Mouse (Mus musculus) thymus, postnatal 25 days (tissue): ENCODE measurements around the gene Epas1.
A peak's percentile ranks its signal among the peaks of the same experiment; 100 is the strongest.

ENCODE experiments used
- DNase-seq: peaks from one replicate; pipeline ENCODE4 v3.0.0; 2022

The Epas1 gene

DNA sequence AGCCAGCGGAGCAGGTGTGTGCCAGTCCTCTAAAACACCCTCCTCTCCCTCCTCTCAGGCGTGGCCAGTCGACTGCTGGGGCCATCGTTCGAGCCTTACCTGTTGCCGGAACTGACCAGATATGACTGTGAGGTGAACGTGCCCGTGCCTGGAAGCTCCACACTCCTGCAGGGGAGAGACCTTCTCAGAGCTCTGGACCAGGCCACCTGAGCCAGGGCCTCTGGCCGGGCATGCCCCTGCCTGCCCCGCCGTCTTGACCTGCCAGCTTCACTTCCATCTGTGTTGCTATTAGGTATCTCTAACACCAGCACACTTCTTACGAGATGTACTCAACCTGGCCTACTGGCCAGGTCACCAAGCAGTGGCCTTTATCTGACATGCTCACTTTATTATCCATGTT, 77.4 kb downstream of the Epas1 start:
- no peak for DNase-seq

DNA sequence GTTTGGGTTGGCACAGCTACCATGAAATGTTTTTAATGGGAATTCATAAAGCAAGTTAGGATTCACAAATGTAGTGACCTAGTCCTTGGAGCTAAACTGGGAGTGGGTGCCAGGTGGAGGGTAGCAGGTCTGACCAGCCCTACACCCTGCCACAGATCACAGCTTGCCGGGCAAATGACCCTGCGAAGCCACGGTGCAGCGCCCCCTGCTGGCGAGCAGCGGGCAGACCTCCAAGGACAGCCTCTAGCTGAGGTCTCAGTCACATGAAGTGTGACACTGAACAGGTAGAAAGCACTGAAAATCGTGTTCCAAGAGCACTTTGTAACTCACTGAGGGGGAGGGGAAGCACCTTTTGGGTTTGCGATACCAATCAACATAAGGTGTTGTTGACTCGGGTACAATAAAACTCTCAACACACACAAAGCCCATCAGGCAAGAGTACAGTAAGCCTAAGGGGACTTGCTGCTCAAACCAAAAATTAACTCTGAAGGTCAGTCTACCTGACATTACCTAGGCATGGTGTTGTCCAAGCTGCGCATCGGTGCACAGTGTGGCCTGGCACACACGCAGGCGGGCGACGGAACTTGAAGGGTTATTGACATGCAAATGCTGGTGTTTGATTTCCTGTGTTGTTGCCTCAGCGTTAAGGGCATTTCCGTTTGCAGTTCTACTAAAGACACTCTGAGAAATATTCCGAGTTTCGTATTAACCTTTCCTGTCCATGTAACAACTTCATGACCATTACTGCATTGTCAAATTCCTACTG, 79.2 kb downstream of the Epas1 start:
- DNase-seq = peak; percentile 36

DNA sequence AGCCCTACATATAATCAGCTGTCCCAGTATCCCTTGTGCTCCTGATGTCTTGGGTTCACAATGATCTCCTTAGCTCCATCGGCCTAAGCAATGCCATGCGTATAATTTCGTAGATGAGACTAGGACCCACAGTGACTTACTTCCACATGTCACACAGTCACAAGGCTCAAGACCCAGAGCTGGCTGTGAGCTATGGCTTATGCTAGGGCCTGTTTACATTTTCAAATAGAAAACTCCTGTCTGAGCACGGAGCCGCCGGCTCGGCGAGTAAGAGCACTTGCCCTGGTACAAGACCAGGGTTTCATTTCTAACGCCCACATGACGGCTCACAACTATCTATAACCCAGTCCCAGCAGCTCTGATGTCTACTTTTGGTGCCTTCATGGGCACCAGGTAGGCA, 80.4 kb downstream of the Epas1 start:
- DNase-seq = no peak

DNA sequence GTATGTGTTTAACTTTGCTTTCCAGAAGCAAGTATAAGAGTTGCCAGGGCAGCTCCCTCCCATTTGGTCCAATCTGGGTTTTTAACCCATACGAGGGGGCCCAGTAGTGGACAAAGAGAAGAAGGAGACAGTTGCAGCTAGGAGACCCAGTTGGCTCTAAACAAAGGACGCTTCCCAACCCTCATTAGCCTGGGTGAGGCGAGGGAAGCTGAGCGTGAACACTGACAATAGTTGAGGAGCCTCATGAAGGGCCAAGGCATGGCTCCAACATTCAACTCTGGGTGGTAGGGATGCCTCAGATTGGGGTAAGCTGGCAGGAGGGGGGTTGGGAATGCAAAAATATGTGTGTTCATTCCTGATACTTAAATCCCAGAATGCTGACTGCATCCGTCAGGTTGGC, 85.8 kb downstream of the Epas1 start:
- no peak for DNase-seq

DNA sequence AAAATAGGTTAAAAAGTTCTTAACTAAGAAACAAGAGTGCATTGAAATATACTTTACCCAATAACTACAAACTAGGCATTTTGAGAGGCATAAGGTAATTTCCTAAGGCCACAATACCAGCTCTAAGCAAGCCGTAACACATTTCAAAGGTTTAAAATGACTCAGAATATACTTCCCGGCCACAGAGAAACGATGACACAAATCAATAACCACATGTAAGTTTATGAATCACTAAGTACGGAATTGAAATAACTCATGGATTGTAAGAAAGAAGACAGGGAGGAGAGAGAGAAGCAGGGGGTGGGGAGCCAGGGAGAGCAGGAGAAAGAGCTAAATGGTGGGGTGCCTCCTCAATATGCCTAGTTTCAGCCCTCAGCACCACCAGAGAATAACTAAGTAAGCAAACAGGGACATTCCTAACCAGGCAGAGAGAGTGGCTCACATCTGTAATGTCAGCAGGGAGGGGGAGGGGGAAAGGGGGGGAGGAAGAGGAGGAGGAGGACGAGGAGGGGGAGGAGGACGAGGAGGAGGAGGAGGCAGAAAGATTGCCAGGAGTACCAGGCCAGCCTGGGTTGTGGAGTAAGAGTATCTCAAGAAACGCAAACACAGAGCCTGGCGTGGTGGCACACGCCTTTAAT, 97.3 kb downstream of the Epas1 start:
- no peak for DNase-seq

DNA sequence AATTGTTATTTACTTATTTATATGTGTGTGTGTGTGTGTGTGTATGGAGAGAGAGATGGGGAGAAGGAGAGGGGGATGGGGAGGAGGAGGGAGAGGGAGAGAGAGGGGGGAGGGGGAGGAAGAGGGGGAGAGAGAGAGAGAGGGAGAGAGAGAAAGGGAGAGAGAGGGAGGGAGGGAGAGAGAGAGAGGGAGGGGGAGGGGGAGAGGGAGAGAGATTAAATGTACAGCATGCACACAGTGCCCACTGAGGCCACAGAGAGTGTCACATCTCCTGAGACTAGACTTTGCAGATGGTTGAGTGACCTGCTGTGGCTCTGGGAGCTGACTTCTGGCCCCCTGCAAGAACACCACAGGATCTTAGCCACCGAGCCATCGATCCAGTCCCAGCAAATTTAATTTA, 98.3 kb downstream of the Epas1 start:
- no peak for DNase-seq

DNA sequence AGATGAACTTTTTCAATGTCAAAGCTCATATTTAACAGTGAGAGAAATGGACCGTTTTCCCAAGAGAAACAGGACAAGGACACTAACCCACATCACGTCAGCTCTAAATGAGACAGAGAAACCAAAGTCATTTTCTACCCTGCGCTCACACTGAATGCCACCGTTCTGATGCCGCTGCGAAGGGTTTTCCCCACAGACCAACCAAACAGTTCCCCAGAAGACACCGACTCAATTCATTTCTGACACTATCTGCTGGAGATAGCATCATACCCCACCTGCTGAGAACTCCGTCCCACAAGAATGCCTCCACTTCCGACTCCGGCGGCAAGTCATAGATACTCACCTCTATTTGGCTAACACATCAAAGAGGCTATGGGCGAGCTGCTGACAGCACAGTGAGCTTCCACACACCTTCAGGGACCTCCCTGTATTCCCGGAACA, 99.1 kb downstream of the Epas1 start:
- no peak for DNase-seq

DNA sequence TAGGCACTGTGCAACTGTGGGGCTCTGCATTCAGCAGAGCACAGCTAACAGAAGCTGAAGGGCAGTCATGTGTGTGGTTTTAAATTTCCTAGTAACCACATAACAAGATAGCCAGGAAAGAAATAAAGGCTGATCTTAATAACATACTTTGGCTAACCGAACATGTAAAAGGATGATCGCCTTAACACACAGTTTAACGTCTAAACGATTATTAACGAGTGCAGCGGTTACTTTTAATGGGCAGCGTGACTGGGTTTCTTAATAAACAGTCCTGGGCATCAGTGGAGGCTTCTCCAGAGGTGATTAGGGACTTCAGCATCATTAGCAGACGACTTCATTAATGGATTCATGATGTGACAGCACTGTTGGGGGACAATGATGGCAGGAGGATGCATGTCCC, 117.1 kb downstream of the Epas1 start:
- no peak for DNase-seq

DNA sequence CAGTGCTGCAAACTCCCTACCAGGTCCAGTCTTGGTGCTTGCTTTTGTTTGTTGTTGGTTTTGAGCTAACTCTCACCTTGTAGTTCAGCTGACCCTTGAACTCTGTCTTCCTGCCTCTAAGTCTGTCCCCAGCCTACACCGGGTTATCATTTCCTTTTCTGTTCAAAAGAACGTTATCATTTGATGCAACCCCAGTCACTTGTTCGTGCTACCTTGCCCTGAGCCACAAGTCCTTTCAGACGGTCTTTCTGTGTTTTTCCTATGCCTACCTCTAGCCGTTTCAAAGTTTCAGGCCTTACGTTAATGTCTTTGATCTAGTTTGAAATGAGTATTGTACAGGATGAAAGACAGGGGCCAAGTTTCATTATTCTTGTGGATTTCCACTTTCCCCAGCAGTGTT, 119.1 kb downstream of the Epas1 start:
- DNase-seq = peak; percentile 9

DNA sequence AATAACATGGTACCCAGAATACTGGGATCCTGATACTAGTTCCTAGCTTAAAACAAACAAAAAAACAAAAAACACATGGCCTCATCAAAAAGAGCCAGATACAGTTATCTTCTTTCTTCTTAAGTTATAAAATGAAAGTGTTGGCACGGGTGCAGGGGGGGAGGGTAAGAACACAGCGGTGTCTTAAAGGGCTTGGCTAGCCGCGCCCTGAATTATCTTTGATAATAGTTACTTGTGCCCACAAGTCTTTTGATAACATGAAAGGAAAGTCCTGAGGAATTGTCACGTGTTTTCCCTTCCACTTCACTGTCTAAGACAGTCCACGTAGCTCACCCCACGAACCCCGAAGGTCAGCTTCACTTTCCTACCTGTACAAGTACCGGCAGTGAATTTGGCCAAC, 123.4 kb downstream of the Epas1 start:
- DNase-seq = no peak

DNA sequence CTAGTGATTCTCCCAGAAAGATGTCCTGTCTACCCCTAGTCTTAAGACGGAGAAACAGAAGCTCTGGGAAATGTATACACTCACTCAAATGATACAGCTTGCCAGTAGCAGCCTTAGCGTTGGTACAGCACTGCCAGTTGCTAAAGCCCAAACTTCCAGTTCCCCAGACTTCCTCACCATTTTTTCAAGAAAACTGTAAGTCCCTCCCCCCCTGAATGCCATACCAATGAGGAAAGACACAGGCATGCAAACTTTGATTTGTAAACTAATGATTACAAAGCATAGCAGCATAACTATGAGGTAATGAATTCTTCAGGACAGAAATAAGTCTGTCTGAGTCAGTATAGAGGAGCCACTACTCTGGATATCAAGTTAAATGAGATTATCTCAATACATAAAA, 124.2 kb downstream of the Epas1 start:
- no peak for DNase-seq

DNA sequence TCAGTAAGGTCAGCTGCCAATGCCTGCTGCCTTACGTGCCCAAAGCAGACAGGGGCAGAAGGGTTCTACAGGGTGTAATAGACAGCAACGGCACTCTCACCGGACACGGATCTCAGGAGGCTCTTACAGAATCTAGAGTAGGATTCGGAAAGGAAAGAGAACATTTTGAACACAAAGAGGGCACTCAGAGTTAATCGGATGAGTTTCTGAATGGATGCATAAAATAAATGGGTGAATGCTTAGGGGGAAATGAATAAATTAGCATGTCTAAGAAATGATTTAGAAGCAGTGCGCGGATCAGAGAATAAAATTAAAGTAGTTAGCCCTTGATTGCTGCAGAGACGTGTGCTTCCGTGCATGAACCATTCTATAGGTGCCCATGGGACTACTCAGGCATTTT, 126.6 kb downstream of the Epas1 start:
- no peak for DNase-seq

DNA sequence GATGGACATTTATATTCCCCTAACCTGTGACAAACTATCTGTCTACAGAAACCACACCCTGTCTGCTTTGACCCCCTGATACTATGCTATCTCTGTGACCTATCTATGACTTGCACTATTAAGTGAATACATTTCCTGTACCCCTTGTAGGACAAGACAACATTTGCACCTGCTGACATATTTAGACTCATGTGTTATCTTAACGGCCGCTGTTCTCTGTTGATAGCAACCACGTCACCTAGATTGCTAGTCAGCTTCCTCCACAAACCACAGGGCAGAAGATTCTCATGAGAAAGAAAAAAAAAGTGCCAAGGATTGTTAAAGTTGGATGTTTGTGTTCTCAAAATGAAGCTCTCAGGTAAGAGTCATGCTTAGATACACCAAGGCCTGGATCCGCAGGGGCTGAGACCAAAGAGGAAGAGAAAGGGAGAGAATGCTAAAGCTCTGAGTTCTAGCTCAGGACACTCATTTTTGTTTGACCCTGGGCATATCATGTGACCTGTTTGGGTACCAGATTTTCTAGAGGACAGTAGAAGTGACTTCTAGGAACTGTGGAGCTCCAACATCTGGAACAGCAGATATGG, 127.1 kb downstream of the Epas1 start:
- DNase-seq = no peak
